Mouse (Mus musculus) CH12.LX (cell line): ENCODE measurements around the gene Git2.

Experiments
- CHD1 ChIP-seq: IDR thresholded peaks from 2 replicates; pipeline ENCODE4 v1.6.1; 2012; ENCODE audit warnings: low read depth, low read length, improper control_type of control experiment, inconsistent platforms
- CTCF ChIP-seq, 2 experiments: IDR thresholded peaks in 1 of 2; conservative IDR thresholded peaks in 1 of 2; 2 replicates each; pipeline ENCODE4 v1.5.1; 2011 to 2012; ENCODE audit warnings: low read depth in 2 of 2, low read length in 2 of 2, improper control_type of control experiment in 1 of 2, inconsistent platforms in 1 of 2, mild to moderate bottlenecking in 1 of 2, moderate library complexity in 1 of 2
- ELF1 ChIP-seq: IDR thresholded peaks from 2 replicates; pipeline ENCODE4 v1.6.1; 2014; ENCODE audit warnings: low read depth, mild to moderate bottlenecking, inconsistent platforms, low read length, improper control_type of control experiment
- EP300 ChIP-seq: IDR thresholded peaks from 2 replicates; pipeline ENCODE4 v1.6.1; 2011; ENCODE audit warnings: low read length, improper control_type of control experiment
- ETS1 ChIP-seq: conservative IDR thresholded peaks from 2 replicates; pipeline ENCODE4 v1.6.1; 2012; ENCODE audit warnings: low read depth, mild to moderate bottlenecking, inconsistent platforms, low read length, improper control_type of control experiment, moderate library complexity
- KAT2A ChIP-seq: IDR thresholded peaks from 2 replicates; pipeline ENCODE4 v1.6.1; 2012; ENCODE audit warnings: low read length, improper control_type of control experiment, inconsistent platforms; ENCODE audit not compliant: insufficient replicate concordance
- MAZ ChIP-seq: IDR thresholded peaks from 2 replicates; pipeline ENCODE4 v1.6.1; 2012; ENCODE audit warnings: low read depth, mild to moderate bottlenecking, inconsistent platforms, low read length, improper control_type of control experiment, moderate library complexity
- MYC ChIP-seq: IDR thresholded peaks from 2 replicates; pipeline ENCODE4 v1.6.1; 2011; ENCODE audit warnings: low read depth, mild to moderate bottlenecking, improper control_type of control experiment, low read length
- NELFE ChIP-seq: IDR thresholded peaks from 2 replicates; pipeline ENCODE4 v1.6.1; 2011; ENCODE audit warnings: low read depth, low read length, improper control_type of control experiment
- PAX5 ChIP-seq: IDR thresholded peaks from 2 replicates; pipeline ENCODE4 v1.6.1; 2012; ENCODE audit warnings: low read length, inconsistent platforms, mixed read lengths
- ZKSCAN1 ChIP-seq: IDR thresholded peaks from 2 replicates; pipeline ENCODE4 v1.6.1; 2012; ENCODE audit warnings: low read depth, inconsistent platforms, low read length, improper control_type of control experiment, borderline replicate concordance

DNA sequence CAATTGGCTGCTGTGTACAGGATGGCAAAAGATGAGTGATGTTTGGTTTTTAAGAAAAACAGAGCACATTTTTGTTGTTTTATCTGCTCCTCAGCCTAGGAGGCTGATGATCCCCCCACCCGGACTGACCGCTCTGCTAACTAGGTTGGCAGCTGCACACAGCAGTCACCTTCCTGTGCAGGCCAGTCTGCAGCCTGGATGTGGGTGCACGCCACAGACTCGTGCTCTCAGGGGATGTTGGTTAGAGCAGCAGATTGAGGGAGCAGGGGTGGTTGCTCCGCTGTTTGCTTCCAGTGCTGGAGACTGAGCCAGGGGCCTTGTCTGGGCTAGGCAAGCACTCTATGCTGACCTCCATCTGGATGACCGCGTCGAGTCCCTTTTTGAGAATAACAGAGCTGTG lies 5.5 kb downstream of the Git2 start:
- no peak for TF ChIP-seq NELFE
- no peak for TF ChIP-seq ELF1
- no peak for TF ChIP-seq EP300
- no peak for TF ChIP-seq ETS1
- TF ChIP-seq MAZ = no peak
- no peak for TF ChIP-seq PAX5
- no peak for TF ChIP-seq MYC
- TF ChIP-seq ZKSCAN1 = no peak
- TF ChIP-seq CHD1 = no peak
- no peak for TF ChIP-seq CTCF (conservative IDR thresholded peaks at IDR 0.05 in 1 of 2, IDR thresholded peaks at IDR 0.05 in 1 of 2; ENCODE audit: low read depth in 2 of 2, low read length in 2 of 2)
- TF ChIP-seq KAT2A = no peak
